Mouse (Mus musculus): Measurements from ENCODE around the gene Krt77. TPM values are rescaled to one million over a fixed set of nuclear protein-coding genes. Genes with fewer than 3 reads are reported as not detected.
A peak's percentile ranks its signal among the peaks of the same experiment; 100 is the strongest.

Krt77 gene
- not detected in 2 replicates for polyA plus RNA-seq (2014; fragmentation: Nextera tagmentation; extraction: Ambion mirVana)

DNA sequence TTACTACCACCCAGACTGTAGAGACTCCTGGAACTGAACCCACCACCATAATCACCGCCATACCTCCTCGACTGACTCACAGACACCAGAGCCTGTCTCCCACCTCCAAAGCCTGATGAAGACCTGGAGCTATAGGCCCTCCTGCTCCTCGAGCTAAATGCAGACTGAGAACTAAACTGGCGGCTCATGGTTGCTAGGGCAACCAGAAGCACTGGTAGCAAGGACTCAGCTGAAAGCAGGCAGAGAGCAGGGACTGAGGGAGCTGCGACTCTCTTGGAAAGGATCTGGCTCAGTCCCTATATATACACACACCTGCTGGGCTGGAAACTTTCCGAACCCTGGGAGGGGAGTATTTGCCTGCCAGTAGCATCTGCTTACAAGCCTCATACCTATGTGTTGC lies at the start of gene Krt77:
TSS of gene Krt77 (minus strand) at position 275 of the 400 bp plus-strand sequence.
- DNase-seq (ENCODE audit: low spot score) (no peak), ATAC-seq (replicated peaks; ENCODE audit: low FRiP score) (no peak)
- Histone ChIP-seq H3K4me2 (ENCODE audit: low read depth, low read length, severe bottlenecking) (no peak within 1 kb of the TSS), H3K27ac (ENCODE audit: low read depth, low read length) (no peak within 1 kb of the TSS), H3K9me3 (ENCODE audit: control insufficient read depth, low read length) (no peaks in the 10 kb centered on the region), H3K9ac (ENCODE audit: low read length) (no peak within 1 kb of the TSS), H3K27me3 (ENCODE audit: control insufficient read depth, insufficient read depth, low read length) (no peaks in the 10 kb centered on the region), H3K4me3 (ENCODE audit: low read depth, low read length) (no peak within 1 kb of the TSS), H3K4me1 (replicated peaks; ENCODE audit: control insufficient read depth, insufficient read depth, low read length) (no peaks in the 10 kb centered on the region), H3K36me3 (ENCODE audit: control insufficient read depth, insufficient read depth, low read length) (no peaks in the 10 kb centered on the region)
- WGBS: 32% methylated on average over 6 of the region's 6 CpGs

DNA sequence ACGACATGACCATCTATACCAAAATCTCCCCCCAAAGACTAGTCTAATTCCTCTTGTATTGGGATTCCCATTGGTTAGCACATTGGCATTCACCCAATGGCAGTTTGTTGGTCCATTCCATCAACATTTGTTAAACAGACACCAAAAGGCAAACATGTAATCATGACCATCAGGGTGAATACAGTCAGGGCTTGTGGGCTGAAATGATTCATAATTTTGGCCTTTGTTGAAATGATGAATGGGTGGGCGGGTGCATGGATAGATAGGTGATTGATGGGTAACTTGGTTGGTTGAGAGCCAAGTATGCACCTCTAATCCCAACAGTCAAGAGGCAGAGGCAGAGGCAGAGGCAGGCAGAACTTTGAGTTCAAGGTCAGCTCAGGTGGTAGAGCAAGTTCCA lies 46.6 kb upstream of the Krt77 start:
- 70% methylated on average over 2 of the region's 2 CpGs for WGBS
- H3K9ac ChIP-seq (ENCODE audit: low read length): no peak overlapping the region
- no peak overlapping the region for H3K4me2 ChIP-seq (ENCODE audit: low read depth, low read length, severe bottlenecking)
- DNase-seq (ENCODE audit: low spot score): no peak
- no peaks in the 10 kb centered on the region for H3K9me3 ChIP-seq (ENCODE audit: control insufficient read depth, low read length)
- H3K4me1 ChIP-seq (replicated peaks; ENCODE audit: control insufficient read depth, insufficient read depth, low read length): no peaks in the 10 kb centered on the region
- H3K4me3 ChIP-seq (ENCODE audit: low read depth, low read length): no peak overlapping the region
- ATAC-seq (replicated peaks; ENCODE audit: low FRiP score): no peak
- no peak overlapping the region for H3K27ac ChIP-seq (ENCODE audit: low read depth, low read length)
- no peaks in the 10 kb centered on the region for H3K36me3 ChIP-seq (ENCODE audit: control insufficient read depth, insufficient read depth, low read length)
- no peaks in the 10 kb centered on the region for H3K27me3 ChIP-seq (ENCODE audit: control insufficient read depth, insufficient read depth, low read length)

DNA sequence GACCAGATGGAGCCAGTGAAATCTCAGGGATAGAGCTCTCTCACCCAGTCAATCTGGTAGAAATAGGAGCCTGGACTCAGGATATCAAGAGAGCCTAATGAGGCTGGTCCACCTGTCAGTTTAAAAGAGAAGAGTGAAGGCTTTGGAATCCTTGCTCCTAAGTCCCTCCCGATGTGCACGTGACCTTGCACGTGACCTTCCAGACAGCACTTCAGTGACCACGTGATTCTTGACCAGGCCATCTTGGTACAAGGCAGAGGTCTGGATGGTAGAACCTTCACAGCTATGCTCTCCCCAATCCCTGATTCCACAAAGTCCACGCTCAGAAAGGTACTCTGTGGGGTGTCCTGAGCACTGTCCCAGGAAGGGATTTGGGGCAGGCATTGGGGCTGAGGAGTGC lies 35.3 kb upstream of the Krt77 start:
- no peaks in the 10 kb centered on the region for H3K9me3 ChIP-seq (ENCODE audit: control insufficient read depth, low read length)
- ATAC-seq (replicated peaks; ENCODE audit: low FRiP score) (no peak), DNase-seq (ENCODE audit: low spot score) (no peak)
- WGBS: 86% methylated on average over 5 of the region's 5 CpGs
- H3K36me3 ChIP-seq (ENCODE audit: control insufficient read depth, insufficient read depth, low read length): no peaks in the 10 kb centered on the region
- H3K9ac ChIP-seq (ENCODE audit: low read length): no peak overlapping the region
- H3K27me3 ChIP-seq (ENCODE audit: control insufficient read depth, insufficient read depth, low read length): no peaks in the 10 kb centered on the region
- no peak overlapping the region for H3K4me2 ChIP-seq (ENCODE audit: low read depth, low read length, severe bottlenecking)
- H3K27ac ChIP-seq (ENCODE audit: low read depth, low read length): no peak overlapping the region
- no peaks in the 10 kb centered on the region for H3K4me1 ChIP-seq (replicated peaks; ENCODE audit: control insufficient read depth, insufficient read depth, low read length)
- no peak overlapping the region for H3K4me3 ChIP-seq (ENCODE audit: low read depth, low read length)

- H3K9ac ChIP-seq (ENCODE audit: low read length): no peak overlapping the region
- H3K4me1 ChIP-seq (replicated peaks; ENCODE audit: control insufficient read depth, insufficient read depth, low read length): no peaks in the 10 kb centered on the region
- H3K36me3 ChIP-seq (ENCODE audit: control insufficient read depth, insufficient read depth, low read length): no peaks in the 10 kb centered on the region
- no peak overlapping the region for H3K4me2 ChIP-seq (ENCODE audit: low read depth, low read length, severe bottlenecking)
- H3K9me3 ChIP-seq (ENCODE audit: control insufficient read depth, low read length): no peaks in the 10 kb centered on the region
- ATAC-seq (replicated peaks; ENCODE audit: low FRiP score): no peak
- 68% methylated on average over 12 of the region's 12 CpGs for WGBS
- H3K27me3 ChIP-seq (ENCODE audit: control insufficient read depth, insufficient read depth, low read length): no peaks in the 10 kb centered on the region
- no peak overlapping the region for H3K4me3 ChIP-seq (ENCODE audit: low read depth, low read length)
- no peak overlapping the region for H3K27ac ChIP-seq (ENCODE audit: low read depth, low read length)
- DNase-seq (ENCODE audit: low spot score): no peak
These were observed 33.0 kb upstream of the Krt77 start for GRCm38 (mm10) chr15:101902171-101903149.

DNA sequence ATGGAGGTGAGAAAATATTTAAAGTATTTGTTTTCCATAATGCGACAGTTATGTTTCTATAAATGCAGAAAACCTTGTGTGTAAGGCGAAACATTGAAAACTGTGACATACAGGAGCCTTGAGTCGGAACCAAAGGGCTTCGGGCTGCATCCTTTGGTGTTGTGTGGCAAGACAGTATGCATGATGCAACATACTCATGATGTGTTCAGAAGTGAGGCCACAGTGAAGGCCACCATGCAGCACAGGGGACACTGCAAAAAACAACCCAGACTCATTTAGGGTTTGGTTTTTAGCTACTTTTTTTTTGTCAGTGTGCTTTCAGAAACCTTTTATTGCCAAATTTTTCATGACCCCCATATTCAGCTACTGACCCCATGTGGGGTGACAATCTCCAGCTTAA lies 25.7 kb upstream of the Krt77 start:
- no peaks in the 10 kb centered on the region for H3K36me3 ChIP-seq (ENCODE audit: control insufficient read depth, insufficient read depth, low read length)
- no peak overlapping the region for H3K27ac ChIP-seq (ENCODE audit: low read depth, low read length)
- no peaks in the 10 kb centered on the region for H3K27me3 ChIP-seq (ENCODE audit: control insufficient read depth, insufficient read depth, low read length)
- ATAC-seq (replicated peaks; ENCODE audit: low FRiP score) (no peak), DNase-seq (ENCODE audit: low spot score) (no peak)
- H3K4me3 ChIP-seq (ENCODE audit: low read depth, low read length): no peak overlapping the region
- H3K4me2 ChIP-seq (ENCODE audit: low read depth, low read length, severe bottlenecking): no peak overlapping the region
- no peaks in the 10 kb centered on the region for H3K4me1 ChIP-seq (replicated peaks; ENCODE audit: control insufficient read depth, insufficient read depth, low read length)
- H3K9ac ChIP-seq (ENCODE audit: low read length): no peak overlapping the region
- 93% methylated on average over 4 of the region's 4 CpGs for WGBS
- no peaks in the 10 kb centered on the region for H3K9me3 ChIP-seq (ENCODE audit: control insufficient read depth, low read length)

DNA sequence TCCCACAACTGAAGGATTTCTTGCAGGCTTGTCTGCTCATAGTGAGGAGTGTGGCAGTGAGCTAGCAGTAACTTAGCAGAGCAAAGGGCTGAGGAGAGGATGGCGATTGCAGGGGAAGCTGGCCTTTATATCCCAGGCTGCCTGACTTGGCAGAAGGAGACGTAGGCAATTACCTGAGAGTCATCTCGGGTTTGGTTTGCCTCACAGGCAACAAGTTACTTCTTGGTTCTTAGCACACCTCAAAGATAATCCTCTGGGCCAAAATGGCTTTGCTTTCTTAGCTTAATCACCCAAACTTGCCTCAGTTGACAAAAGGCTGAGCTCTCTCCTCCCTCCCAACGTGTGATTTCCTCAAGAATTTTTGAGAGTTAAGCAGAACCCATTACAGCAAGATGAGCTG lies 23.3 kb upstream of the Krt77 start, which contains the start of gene Krt76:
TSS of gene Krt76 (minus strand) at position 101 of the 400 bp plus-strand sequence.
- Histone ChIP-seq H3K9ac (ENCODE audit: low read length) (no peak within 1 kb of the TSS), H3K9me3 (ENCODE audit: control insufficient read depth, low read length) (no peaks in the 10 kb centered on the region), H3K27me3 (ENCODE audit: control insufficient read depth, insufficient read depth, low read length) (no peaks in the 10 kb centered on the region), H3K4me1 (replicated peaks; ENCODE audit: control insufficient read depth, insufficient read depth, low read length) (no peaks in the 10 kb centered on the region), H3K36me3 (ENCODE audit: control insufficient read depth, insufficient read depth, low read length) (no peaks in the 10 kb centered on the region), H3K4me2 (ENCODE audit: low read depth, low read length, severe bottlenecking) (no peak within 1 kb of the TSS), H3K4me3 (ENCODE audit: low read depth, low read length) (no peak within 1 kb of the TSS), H3K27ac (ENCODE audit: low read depth, low read length) (no peak within 1 kb of the TSS)
- DNase-seq (ENCODE audit: low spot score) (no peak), ATAC-seq (replicated peaks; ENCODE audit: low FRiP score) (no peak)
- WGBS: 55% methylated on average over 4 of the region's 4 CpGs

DNA sequence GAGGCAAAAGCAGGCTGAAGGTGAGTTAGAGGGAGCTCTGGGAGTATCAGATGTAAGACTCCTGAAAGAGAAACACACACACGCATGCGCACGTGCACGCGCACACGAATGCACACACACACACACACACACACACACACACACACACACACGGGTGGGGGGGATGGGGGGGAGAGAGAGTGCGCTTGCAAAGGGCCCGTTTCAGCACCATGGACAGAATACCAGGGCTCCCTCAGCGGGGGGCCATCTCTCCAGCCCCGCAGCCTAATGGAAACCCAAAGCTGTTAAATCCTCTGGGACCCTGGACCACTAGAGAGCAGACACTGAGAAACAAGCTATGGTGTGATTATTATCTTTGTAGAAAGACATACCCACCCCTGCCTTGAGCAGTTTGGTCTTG lies 10.3 kb upstream of the Krt77 start:
- H3K9me3 ChIP-seq (ENCODE audit: control insufficient read depth, low read length): no peaks in the 10 kb centered on the region
- no peaks in the 10 kb centered on the region for H3K36me3 ChIP-seq (ENCODE audit: control insufficient read depth, insufficient read depth, low read length)
- no peak overlapping the region for H3K4me2 ChIP-seq (ENCODE audit: low read depth, low read length, severe bottlenecking)
- no peaks in the 10 kb centered on the region for H3K27me3 ChIP-seq (ENCODE audit: control insufficient read depth, insufficient read depth, low read length)
- no peaks in the 10 kb centered on the region for H3K4me1 ChIP-seq (replicated peaks; ENCODE audit: control insufficient read depth, insufficient read depth, low read length)
- H3K4me3 ChIP-seq (ENCODE audit: low read depth, low read length): no peak overlapping the region
- ATAC-seq (replicated peaks; ENCODE audit: low FRiP score): no peak
- no peak overlapping the region for H3K27ac ChIP-seq (ENCODE audit: low read depth, low read length)
- peak; percentile 67 for DNase-seq (ENCODE audit: low spot score)
- WGBS: 22% methylated on average over 11 of the region's 11 CpGs
- H3K9ac ChIP-seq (ENCODE audit: low read length): no peak overlapping the region

DNA sequence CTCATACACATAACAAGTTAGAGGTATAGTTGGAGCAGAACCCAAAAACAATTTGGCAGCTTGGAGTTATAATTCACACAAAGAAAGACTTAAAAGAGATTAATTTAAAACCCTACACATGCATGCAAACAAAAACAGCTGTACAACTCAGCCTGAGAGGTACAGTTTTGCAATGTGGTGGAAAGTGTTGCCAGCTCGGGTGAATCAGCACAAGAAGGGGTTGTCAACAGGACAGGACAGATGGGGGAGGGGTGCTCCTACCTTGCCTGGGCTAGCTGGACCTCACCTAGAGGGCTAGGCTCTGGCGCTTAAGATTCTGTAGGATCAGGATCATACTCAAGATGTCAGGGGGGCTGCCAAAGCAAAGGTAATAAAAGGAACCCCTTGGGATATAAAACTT lies 8.5 kb upstream of the Krt77 start:
- no peaks in the 10 kb centered on the region for H3K27me3 ChIP-seq (ENCODE audit: control insufficient read depth, insufficient read depth, low read length)
- no peaks in the 10 kb centered on the region for H3K9me3 ChIP-seq (ENCODE audit: control insufficient read depth, low read length)
- H3K4me1 ChIP-seq (replicated peaks; ENCODE audit: control insufficient read depth, insufficient read depth, low read length): no peaks in the 10 kb centered on the region
- 65% methylated on average over 2 of the region's 2 CpGs for WGBS
- H3K27ac ChIP-seq (ENCODE audit: low read depth, low read length): no peak overlapping the region
- no peak overlapping the region for H3K4me2 ChIP-seq (ENCODE audit: low read depth, low read length, severe bottlenecking)
- H3K4me3 ChIP-seq (ENCODE audit: low read depth, low read length): no peak overlapping the region
- ATAC-seq (replicated peaks; ENCODE audit: low FRiP score) (no peak), DNase-seq (ENCODE audit: low spot score) (no peak)
- H3K36me3 ChIP-seq (ENCODE audit: control insufficient read depth, insufficient read depth, low read length): no peaks in the 10 kb centered on the region
- no peak overlapping the region for H3K9ac ChIP-seq (ENCODE audit: low read length)

GRCm38 (mm10) chr15:101874383-101874782 lies 4.9 kb upstream of the Krt77 start:
- ATAC-seq (replicated peaks; ENCODE audit: low FRiP score): no peak
- Histone ChIP-seq H3K36me3 (ENCODE audit: control insufficient read depth, insufficient read depth, low read length) (no peaks in the 10 kb centered on the region), H3K9ac (ENCODE audit: low read length) (no peak overlapping the region), H3K4me3 (ENCODE audit: low read depth, low read length) (no peak overlapping the region), H3K4me2 (ENCODE audit: low read depth, low read length, severe bottlenecking) (no peak overlapping the region), H3K9me3 (ENCODE audit: control insufficient read depth, low read length) (no peaks in the 10 kb centered on the region), H3K4me1 (replicated peaks; ENCODE audit: control insufficient read depth, insufficient read depth, low read length) (no peaks in the 10 kb centered on the region), H3K27me3 (ENCODE audit: control insufficient read depth, insufficient read depth, low read length) (no peaks in the 10 kb centered on the region), H3K27ac (ENCODE audit: low read depth, low read length) (no peak overlapping the region)
- WGBS: 79% methylated on average over 1 of the region's 1 CpGs
- DNase-seq (ENCODE audit: low spot score): no peak

Measured in forebrain, embryonic 11.5 days (tissue).